In the genomic region with DNA sequence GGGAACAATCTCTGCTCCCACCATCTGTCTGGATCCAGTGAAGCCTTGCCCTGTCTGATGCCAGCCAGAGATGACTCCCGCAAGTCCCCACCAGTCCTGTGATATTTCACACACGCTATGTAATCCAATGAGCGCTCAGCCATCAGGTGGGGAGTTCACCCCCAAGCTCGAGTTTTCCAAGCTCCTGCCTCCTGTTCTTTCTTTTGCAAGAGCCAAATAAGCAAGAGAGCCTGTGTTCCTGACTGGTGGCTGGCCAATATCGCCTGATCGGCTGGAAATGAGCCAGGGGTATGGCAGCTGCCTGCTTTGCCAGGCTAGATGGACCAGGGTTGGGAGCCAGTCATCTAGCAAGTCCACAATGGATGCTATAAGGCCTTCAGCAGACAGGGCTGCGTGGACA, we compare ENCODE assay signal across 14 mouse cellular contexts.
DNase-seq lines count a peak whose midpoint lies in the region; TF ChIP-seq lines count a peak whose summit lies in the region.
"Had no signal": no experiment of that assay in that cellular context is flagged by ENCODE, and none has a peak within 500 bp of the region (broad histone marks: within the 10 kb centered on the region; RNA-seq: fewer than 3 reads in every experiment).

No protein-coding gene starts in this region.

- intact Hi-C loops in gastrocnemius, adult 2 months (cut with DNase I), result no loop called here

- H3K4me3 ChIP-seq in layer of hippocampus, adult 2 months, result no peak overlapping the region
- no peak overlapping the region for H3K4me3 ChIP-seq in gastrocnemius, adult 2 months
- no peak overlapping the region for H3K4me3 ChIP-seq in thymus, adult 2 months (ENCODE audit: control insufficient read depth, insufficient read depth, low read length)
- H3K4me3 ChIP-seq: embryonic facial prominence, embryonic 15.5 days; heart, embryonic 15.5 days; limb, embryonic 15.5 days; midbrain, embryonic 12.5 days had no signal

- TF ChIP-seq CTCF in layer of hippocampus, adult 2 months (conservative IDR thresholded peaks at IDR 0.05), result no peak
- TF ChIP-seq CTCF in gastrocnemius, adult 2 months (IDR thresholded peaks at IDR 0.05), result no peak
- TF ChIP-seq CTCF in thymus, adult 2 months (IDR thresholded peaks at IDR 0.05; ENCODE audit: borderline replicate concordance, control insufficient read depth, extremely low read depth, insufficient read depth, low read length, poor library complexity), result no peak

- WGBS in thymus, adult 2 months, result 95% methylated on average over 7 of the region's 7 CpGs

- H3K4me1 ChIP-seq in thymus, adult 2 months (replicated peaks; ENCODE audit: control insufficient read depth, insufficient read depth, low read length), result peaks cover 5% of the 10 kb centered on the region
- H3K4me1 ChIP-seq: heart, embryonic 15.5 days had no signal

- H3K36me3 ChIP-seq in thymus, adult 2 months (ENCODE audit: control insufficient read depth, insufficient read depth, low read length), result no peaks in the 10 kb centered on the region
- H3K36me3 ChIP-seq: embryonic facial prominence, embryonic 15.5 days; heart, embryonic 15.5 days; limb, embryonic 15.5 days; midbrain, embryonic 12.5 days had no signal

- peak overlapping the region; percentile 80 for H3K27ac ChIP-seq in layer of hippocampus, adult 2 months
- no peak overlapping the region for H3K27ac ChIP-seq in gastrocnemius, adult 2 months
- no peak overlapping the region for H3K27ac ChIP-seq in thymus, adult 2 months (ENCODE audit: control insufficient read depth, insufficient read depth, low read length)
- H3K27ac ChIP-seq: embryonic facial prominence, embryonic 15.5 days; heart, embryonic 15.5 days; limb, embryonic 15.5 days; midbrain, embryonic 12.5 days had no signal

- peak; percentile 39 for DNase-seq in layer of hippocampus, adult 11-12 months (ENCODE audit: low spot score)
- DNase-seq in layer of hippocampus, adult 9-10 months (ENCODE audit: low spot score), result no peak
- DNase-seq in adrenal gland, adult 8-10 months, result peak; percentile 31
- DNase-seq in adrenal gland, postnatal 36 days, result peak; percentile 17 to 51
- DNase-seq in layer of hippocampus, adult 2 months (ENCODE audit: low spot score in 2 of 2), result peak; percentile 32 to 44
- no peak for DNase-seq in spleen, postnatal 36 days (ENCODE audit: low spot score in 2 of 2)
- DNase-seq in gastrocnemius, adult 2 months, result no peak
- no peak for DNase-seq in thymus, adult 2 months
- DNase-seq: kidney, adult 18-20 months had no signal

- H3K27me3 ChIP-seq in thymus, adult 2 months (ENCODE audit: control insufficient read depth, insufficient read depth, low read length), result no peaks in the 10 kb centered on the region
- H3K27me3 ChIP-seq: embryonic facial prominence, embryonic 15.5 days; heart, embryonic 15.5 days; limb, embryonic 15.5 days; midbrain, embryonic 12.5 days; Patski had no signal

- TF ChIP-seq POLR2A in thymus, adult 2 months (IDR thresholded peaks at IDR 0.05; ENCODE audit: control insufficient read depth, extremely low read depth, insufficient read depth, low read length, poor library complexity), result no peak

Comparison
In these comparisons a context has a peak if more than half of its experiments do, and no peak if none do; other contexts are left out.
1. DNase-seq: peak in layer of hippocampus, adult 11-12 months (single experiment), adrenal gland, adult 8-10 months (single experiment), adrenal gland, postnatal 36 days (2 of 2) and layer of hippocampus, adult 2 months (2 of 2); none in layer of hippocampus, adult 9-10 months (single experiment), spleen, postnatal 36 days (0 of 2), gastrocnemius, adult 2 months (single experiment) and thymus, adult 2 months (single experiment).